Mouse (Mus musculus) gastrocnemius, postnatal 14 days (tissue): Measurements from ENCODE around the gene Olfr1428. TPM values are rescaled to one million over a fixed set of nuclear protein-coding genes. Genes with fewer than 3 reads are reported as not detected.
"Not testable (repeated sequence)": the region's sequence is repeated elsewhere in the genome, so short reads cannot be mapped to it uniquely, and the experiment has no call there.

Experiments used
- DNase-seq: peaks from one replicate; pipeline ENCODE4 v3.0.0; 2021; ENCODE audit warnings: mixed read lengths
- intact Hi-C: fragments of 180-260 bp; cut with DNase I; formaldehyde crosslinking; loops from one replicate; pipeline ENCODE4 v1.15.1; 2025; ENCODE audit warnings: low total_unique reads
- long read RNA-seq, 2 experiments: library from polyadenylated mRNA; stranded (forward); transcript quantifications; one replicate each; pipeline ENCODE4 v2.0.0; 2021
- total RNA-seq, 2 experiments: library from RNA; stranded (reverse); gene quantifications; 2 replicates each; pipeline ENCODE4 v1.2.3; 2021

The Olfr1428 gene
- total RNA-seq = not detected
- long read RNA-seq, experiment 1 = 0 reads
- long read RNA-seq, experiment 2 = 0 reads

GRCm38 (mm10) chr19:12115797-12116196 lies at the start of gene Olfr1428:
Gene Olfr1428, minus strand, starts transcription at chr19:12115897.
- no peak for DNase-seq
- intact Hi-C loops = no loop called here

GRCm38 (mm10) chr19:12145452-12145851 lies 29.8 kb upstream of the Olfr1428 start:
- no peak for DNase-seq
- intact Hi-C loops = no loop called here

GRCm38 (mm10) chr19:12143356-12143755 lies 27.7 kb upstream of the Olfr1428 start:
- no peak for DNase-seq

GRCm38 (mm10) chr19:12134289-12134688 lies 18.6 kb upstream of the Olfr1428 start:
- no peak for DNase-seq

More at GRCm38 (mm10) chr19:12143356-12143755, 27.7 kb upstream of the Olfr1428 start:
- intact Hi-C loops = no loop called here

DNA sequence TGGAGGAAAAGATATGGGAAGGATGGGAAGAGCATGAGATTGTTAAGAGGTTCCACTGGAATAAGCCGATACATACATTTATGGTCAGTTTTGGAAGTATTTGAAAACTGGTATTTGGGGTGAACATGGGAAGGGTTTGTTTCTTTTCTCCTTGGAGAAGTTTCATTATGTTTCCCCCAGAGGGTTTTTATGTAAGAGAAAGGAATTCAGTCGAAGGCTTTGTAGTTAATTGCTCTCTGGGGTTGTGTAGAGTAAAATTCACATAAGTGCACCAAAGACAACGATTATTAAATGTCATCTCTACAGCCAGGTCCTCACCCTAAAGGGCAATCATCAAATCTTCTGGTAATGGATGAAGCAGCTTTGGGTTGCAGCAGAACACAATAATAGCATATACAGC lies 7.4 kb upstream of the Olfr1428 start, which contains the start of gene Olfr76:
Olfr76 (minus strand) TSS at position 101 of the 400 bp plus-strand sequence.
- no peak for DNase-seq
- intact Hi-C loops = no loop called here

More at GRCm38 (mm10) chr19:12134289-12134688, 18.6 kb upstream of the Olfr1428 start:
- intact Hi-C loops = no loop called here

- no peak for DNase-seq
- intact Hi-C loops = no loop called here
These were observed 767 bp upstream of the Olfr1428 start for GRCm38 (mm10) chr19:12116464-12116863.

DNA sequence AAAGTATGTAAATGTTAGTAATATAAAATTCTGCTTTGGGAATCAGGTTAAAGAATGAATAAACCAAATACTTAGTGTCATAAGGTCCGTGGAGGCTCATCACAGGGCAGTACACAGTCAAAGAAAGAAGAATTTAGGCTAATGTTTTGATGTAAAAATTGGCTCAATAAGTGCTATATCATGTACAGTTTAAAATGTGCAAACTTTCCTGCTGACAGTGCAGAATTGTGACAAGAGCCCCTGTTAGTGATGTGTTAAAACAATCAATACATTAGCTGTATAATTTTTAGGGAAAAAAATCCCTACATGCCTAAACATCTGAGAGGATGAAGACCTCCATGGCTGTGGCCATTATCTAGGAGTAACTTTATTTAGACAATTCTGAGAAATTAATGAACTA lies 1.9 kb downstream of the Olfr1428 start:
- no peak for DNase-seq
- intact Hi-C loops = no loop called here

DNA sequence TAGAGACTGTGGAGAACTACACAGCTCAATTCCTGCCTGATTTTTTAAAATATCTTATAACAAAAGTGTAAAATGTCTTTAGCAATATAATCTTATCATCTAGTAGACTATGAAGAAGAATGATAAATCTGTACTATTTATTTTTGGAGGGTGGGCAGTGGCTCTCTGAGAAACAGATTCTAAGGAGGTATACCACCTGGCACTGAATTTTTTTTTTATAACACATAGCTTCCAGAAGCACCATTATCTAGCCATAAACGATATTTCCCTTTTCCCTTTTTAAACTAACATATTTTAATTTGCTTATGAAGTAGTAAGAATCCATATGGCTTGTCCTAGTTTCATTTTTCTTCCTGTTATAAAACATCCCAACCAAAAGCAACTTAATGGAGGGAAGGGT lies 11.2 kb downstream of the Olfr1428 start:
- intact Hi-C loops = no loop called here
- no peak for DNase-seq

DNA sequence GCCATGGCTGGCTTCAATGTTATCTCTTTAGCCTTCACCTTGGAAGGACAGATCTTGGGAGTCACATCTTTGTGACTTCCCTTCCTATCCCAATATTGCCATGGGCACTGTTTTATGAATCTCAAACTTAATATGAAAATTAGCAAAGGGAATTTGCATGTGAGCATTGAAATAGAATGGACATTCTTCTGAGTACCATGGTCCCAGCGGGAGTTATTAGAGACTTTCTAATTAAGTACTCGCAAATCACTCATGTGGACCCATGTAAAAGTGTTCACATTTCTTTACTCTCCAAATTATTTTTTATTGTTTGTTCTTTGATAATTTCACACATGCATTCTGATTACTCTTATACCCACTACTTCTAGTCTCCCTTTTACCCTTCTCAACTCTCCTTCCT lies 12.5 kb downstream of the Olfr1428 start, which contains the start of gene Olfr1427:
Olfr1427 (minus strand) TSS at position 101 of the 400 bp plus-strand sequence.
- intact Hi-C loops = no loop called here
- DNase-seq = no peak

DNA sequence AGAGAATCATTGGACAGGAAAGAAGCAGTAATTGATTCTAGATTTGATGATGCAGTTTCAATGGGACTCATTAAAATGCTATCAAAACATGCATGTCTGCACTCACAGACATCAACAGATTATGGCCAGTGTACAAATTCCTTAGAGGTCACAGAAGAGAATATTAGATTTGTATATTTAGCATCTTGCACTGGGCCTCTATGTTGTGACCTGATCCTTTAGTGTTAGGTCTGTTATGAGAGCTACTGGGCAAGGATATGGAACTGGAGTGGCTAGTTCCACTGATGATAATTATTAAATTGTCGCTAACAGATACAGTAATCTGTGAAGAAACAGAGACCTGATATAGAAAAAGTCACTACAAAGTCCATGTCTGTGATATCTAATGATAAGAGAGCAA lies 23.8 kb downstream of the Olfr1428 start, which contains the start of gene Olfr1426:
Olfr1426 (minus strand) TSS at position 101 of the 400 bp plus-strand sequence.
- intact Hi-C loops = no loop called here

DNA sequence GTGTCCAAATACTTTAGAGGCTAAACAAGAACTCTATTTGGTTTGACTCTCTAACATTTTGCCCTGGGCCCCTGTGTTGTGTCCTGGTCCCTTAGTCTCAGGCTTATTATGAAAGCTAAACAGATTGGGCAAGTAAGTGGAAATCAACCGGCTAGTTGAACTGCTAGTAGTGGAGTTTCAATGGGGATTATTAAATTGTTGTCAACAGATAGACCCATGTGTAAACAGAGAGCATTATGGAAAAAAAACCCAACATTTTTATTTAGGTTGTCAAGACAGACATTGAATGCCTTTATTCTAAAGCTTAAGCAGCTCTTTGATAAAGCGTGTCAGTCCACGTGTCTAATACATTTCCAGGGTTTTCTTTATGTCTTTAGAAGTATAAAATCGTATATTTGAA lies 38.1 kb downstream of the Olfr1428 start, which contains the start of gene Olfr1425:
Olfr1425 (minus strand) TSS at position 101 of the 400 bp plus-strand sequence.
- intact Hi-C loops, DNase-seq: not testable (repeated sequence)

More for the DNA sequence above, 23.8 kb downstream of the Olfr1428 start, which contains the start of gene Olfr1426:
- no peak for DNase-seq

GRCm38 (mm10) chr19:12069546-12069945 lies 46.2 kb downstream of the Olfr1428 start:
- intact Hi-C loops, DNase-seq: not testable (repeated sequence)

DNA sequence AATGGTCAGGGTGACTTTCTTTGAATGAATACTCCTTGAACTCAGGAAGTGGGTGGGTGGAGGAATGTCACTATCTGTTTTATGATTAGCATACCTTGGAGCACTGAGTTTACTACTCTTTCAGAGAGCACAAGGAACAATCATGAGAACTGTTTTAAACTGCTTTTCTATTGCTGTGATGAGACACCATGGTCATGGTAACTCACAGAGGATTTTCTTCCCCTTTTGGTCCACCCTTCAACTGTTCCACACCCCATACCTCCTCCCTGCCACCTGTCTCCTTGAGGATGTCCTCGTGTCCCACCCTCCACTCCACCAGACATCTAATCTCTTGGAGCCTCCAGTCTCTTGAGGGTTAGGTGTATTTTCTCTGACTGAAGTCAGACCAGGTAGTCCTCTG lies 47.9 kb downstream of the Olfr1428 start:
- intact Hi-C loops, DNase-seq: not testable (repeated sequence)

DNA sequence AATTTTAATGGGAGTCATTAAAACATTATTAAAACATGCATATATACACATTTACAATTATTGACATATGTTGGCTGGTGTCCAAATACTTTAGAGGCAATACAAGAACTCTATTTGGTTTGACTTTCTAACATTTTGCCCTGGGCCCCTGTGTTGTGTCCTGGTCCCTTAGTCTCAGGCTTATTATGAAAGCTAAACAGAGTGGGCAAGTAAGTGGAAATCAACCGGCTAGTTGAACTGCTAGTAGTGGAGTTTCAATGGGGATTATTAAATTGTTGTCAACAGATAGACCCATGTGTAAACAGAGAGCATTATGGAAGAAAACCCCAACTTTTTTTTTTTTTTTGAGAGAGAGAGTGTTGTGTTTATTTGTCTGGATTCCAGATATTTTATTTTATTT lies 53.1 kb downstream of the Olfr1428 start, which contains the start of gene Olfr1424:
Olfr1424 (minus strand) TSS at position 101 of the 400 bp plus-strand sequence.
- DNase-seq, intact Hi-C loops: not testable (repeated sequence)

Other genes starting within 250 kb of the Olfr1428 start
- not detected for gene Olfr1419, start 240.8 kb downstream of the Olfr1428 start, total RNA-seq
- gene Olfr1420, start 229.3 kb downstream of the Olfr1428 start, total RNA-seq = not detected
- gene Patl1, start 203.5 kb downstream of the Olfr1428 start, total RNA-seq = 10 to 100 TPM; 21.0 to 22.8 TPM
- 10 to 100 TPM; 70.8 to 71.5 TPM for gene Osbp, start 150.0 kb downstream of the Olfr1428 start, total RNA-seq
- gene Olfr1423, start 74.6 kb downstream of the Olfr1428 start, total RNA-seq = not detected
- not detected for gene Olfr1424, start 53.2 kb downstream of the Olfr1428 start, total RNA-seq
- gene Olfr1425, start 38.2 kb downstream of the Olfr1428 start, total RNA-seq = not detected
- gene Olfr1426, start 23.9 kb downstream of the Olfr1428 start, total RNA-seq = not detected
- not detected for gene Olfr1427, start 12.6 kb downstream of the Olfr1428 start, total RNA-seq
- gene Olfr76, start 7.3 kb upstream of the Olfr1428 start, total RNA-seq = not detected
- gene Olfr1555-ps1, start 54.2 kb upstream of the Olfr1428 start, total RNA-seq = not detected
- gene Olfr1431, start 84.7 kb upstream of the Olfr1428 start, total RNA-seq = not detected
- gene Olfr1432, start 116.7 kb upstream of the Olfr1428 start, total RNA-seq = not detected
- gene Olfr262, start 125.8 kb upstream of the Olfr1428 start, total RNA-seq = not detected
- gene Olfr235, start 145.1 kb upstream of the Olfr1428 start, total RNA-seq = not detected
- not detected for gene Olfr1434, start 164.0 kb upstream of the Olfr1428 start, total RNA-seq
- gene Olfr1436, start 183.2 kb upstream of the Olfr1428 start, total RNA-seq = not detected
- not detected for gene Olfr1437, start 209.2 kb upstream of the Olfr1428 start, total RNA-seq
- not detected for gene Olfr1438-ps1, start 220.0 kb upstream of the Olfr1428 start, total RNA-seq